Mouse (Mus musculus) kidney, postnatal 36 days (tissue): ENCODE measurements around the gene Wnk2.
A peak's percentile ranks its signal among the peaks of the same experiment; 100 is the strongest.

ENCODE experiments used
- DNase-seq, 2 experiments: peaks; one replicate each; pipeline ENCODE4 v3.0.0; 2021 to 2022; ENCODE audit warnings: mixed read lengths in 2 of 2

The Wnk2 gene

GRCm38 (mm10) chr13:49031029-49031428 lies 116.8 kb downstream of the Wnk2 start:
- no peak for DNase-seq

- DNase-seq, result no peak
These were observed 118.9 kb downstream of the Wnk2 start for GRCm38 (mm10) chr13:49028757-49029539.

DNA sequence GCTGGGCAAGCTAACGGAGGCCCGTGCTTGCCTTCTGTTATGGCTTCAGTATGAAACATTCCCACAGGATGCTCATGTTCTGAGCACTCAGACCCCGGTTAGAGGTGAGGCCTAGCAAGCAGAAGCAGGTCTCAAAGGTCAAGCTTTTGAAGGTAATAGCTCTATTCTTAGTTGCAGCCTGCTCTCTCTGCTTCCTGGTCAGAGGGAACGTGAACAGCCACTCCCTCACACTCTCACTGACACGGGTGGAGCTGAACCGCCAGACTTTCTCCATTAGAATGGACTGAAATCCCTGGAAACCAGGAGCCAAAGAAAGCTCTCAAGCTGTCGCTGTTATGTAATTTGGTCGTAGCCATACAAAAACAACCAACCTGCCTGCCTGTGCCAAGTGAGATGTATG lies 120.8 kb downstream of the Wnk2 start:
- no peak for DNase-seq

GRCm38 (mm10) chr13:49025521-49025920 lies 122.3 kb downstream of the Wnk2 start:
- no peak for DNase-seq

- DNase-seq, result peak in 1 of 2 experiments; percentile 4
These were observed 123.1 kb downstream of the Wnk2 start for GRCm38 (mm10) chr13:49024763-49025162.

GRCm38 (mm10) chr13:49021693-49022092 lies 126.1 kb downstream of the Wnk2 start:
- DNase-seq, result peak; percentile 29 to 73

GRCm38 (mm10) chr13:49020152-49020551 lies 127.7 kb downstream of the Wnk2 start:
- DNase-seq, result peak; percentile 12 to 44

DNA sequence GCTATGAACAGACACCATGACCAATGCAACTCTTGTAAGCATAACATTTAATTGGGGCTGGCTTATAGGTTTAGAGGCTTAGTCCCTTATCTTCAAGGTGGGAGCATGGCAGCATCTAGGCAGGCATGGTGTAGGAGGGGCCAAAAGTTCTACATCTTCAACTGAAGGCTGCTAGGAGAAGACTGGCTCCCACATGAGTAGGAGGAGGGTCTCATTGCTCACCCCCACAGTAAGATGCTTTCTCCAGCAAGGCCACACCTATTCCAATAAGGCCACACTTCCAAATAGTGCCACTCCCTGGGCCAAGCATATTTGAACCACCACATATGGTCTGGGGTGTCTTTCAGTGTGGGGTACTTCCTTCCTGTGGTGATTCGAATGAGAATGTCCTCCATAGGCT lies 130.4 kb downstream of the Wnk2 start:
- no peak for DNase-seq

- DNase-seq, result peak; percentile 62 to 69
These were observed 131.5 kb downstream of the Wnk2 start for GRCm38 (mm10) chr13:49016311-49016761.

- DNase-seq, result peak in 1 of 2 experiments; percentile 32
These were observed 132.2 kb downstream of the Wnk2 start for GRCm38 (mm10) chr13:49015366-49016306.

DNA sequence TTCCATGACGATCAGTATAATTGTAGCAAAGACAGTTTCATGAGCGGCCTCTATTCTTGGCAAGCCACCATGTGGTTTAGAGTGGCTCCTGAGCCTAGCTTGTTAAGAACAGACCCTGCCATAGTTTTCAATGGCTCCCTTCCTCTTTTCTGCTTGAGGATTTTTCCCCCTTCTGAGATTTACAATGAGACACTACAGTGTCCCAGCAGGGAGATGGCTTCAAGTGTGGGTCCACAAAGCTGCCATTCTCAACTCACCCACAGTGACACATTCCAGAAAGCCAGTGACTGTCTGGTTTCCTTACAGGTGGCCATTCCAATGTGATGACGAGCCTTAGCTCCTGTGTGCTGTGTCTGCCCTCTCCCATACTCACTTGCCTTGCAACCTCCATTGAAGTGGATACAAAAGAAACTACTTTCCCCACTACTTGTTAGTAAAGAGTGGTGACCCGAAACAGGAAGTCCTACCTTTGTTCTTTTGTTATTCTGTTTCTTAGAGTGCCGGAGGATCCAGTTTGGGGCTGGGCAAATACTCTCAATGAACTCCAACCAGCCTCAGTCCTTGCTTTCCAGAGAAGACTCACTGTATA lies 134.5 kb downstream of the Wnk2 start:
- no peak for DNase-seq

DNA sequence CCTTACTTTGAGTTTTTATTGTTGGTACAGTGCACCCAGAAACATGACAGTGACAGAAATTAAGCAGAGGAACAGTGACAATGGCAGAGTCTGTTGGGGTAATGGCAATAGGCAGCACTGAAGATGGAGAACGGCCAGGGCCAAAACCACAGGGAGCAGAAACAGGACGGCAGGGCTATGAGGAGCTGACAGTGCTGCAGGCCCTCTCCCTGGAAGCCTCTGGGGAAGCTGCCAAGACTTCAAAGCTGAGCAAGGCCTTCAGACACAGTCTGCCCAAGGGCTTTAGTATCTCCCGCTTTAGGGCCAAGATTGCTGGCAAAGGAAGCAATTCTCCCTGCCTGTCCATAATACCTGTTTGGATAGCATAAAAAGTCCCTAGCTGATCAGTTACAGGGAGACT lies 146.1 kb downstream of the Wnk2 start:
- no peak for DNase-seq

- DNase-seq, result peak; percentile 70 to 80
These were observed 149.2 kb downstream of the Wnk2 start for GRCm38 (mm10) chr13:48998591-48998990.

DNA sequence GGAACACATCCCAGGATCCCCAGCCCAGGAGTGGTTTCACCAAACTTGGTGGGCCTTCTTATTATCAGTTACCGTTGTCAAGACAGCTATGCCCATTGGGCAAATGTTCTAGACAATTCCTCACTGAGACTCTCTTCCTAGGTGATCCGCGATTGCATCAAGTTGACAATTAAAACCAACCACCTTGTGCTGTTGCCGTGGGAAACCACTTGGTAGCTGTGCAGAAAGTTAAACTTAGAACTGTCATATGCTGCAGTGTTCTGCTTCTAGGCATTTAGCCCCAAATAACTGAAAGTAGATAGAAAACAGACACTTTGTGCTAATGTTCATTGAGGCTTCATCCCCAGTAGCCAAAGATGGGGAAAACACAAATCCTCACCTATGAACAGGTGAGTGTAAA lies 151.1 kb downstream of the Wnk2 start:
- DNase-seq, result no peak

GRCm38 (mm10) chr13:48994903-48995302 lies 152.9 kb downstream of the Wnk2 start:
- DNase-seq, result no peak

DNA sequence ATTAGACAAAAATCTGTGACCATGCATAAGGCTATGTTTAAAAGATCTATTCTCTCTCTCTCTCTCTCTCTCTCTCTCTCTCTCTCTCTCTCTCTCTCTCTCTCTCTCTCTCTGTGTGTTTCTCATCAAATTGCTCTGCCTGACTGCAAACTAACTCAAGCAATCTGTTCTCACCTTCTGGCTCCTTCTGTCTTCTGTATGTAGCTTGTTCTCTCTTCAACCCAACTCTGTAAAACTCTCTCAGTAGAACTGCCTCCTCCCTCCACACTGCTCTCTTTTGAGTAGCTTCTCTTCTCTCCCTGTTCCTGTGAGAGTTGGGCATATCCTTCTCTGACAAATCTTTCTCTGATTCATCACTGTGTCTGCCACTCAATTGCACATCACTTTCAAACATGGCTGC lies 154.9 kb downstream of the Wnk2 start:
- DNase-seq, result no peak

GRCm38 (mm10) chr13:48990138-48990537 lies 157.7 kb downstream of the Wnk2 start:
- DNase-seq, result no peak
